Mouse (Mus musculus) spleen, adult 2 months (tissue): ENCODE measurements around the gene Gbgt1.

Experiments used
- CTCF ChIP-seq: fragments of 200-500 bp; IDR thresholded peaks from 2 replicates; pipeline ENCODE4 v1.5.1; 2011; ENCODE audit warnings: mild to moderate bottlenecking, inconsistent platforms; ENCODE audit not compliant: insufficient read depth, insufficient read length, insufficient replicate concordance; ENCODE audit errors: extremely low read depth
- POLR2A ChIP-seq: fragments of 200-500 bp; IDR thresholded peaks from 2 replicates; pipeline ENCODE4 v1.6.1; 2011; ENCODE audit warnings: low read depth, low read length, inconsistent platforms

GRCm38 (mm10) chr2:28506291-28506690, 9.6 kb downstream of the Gbgt1 start:
- TF ChIP-seq POLR2A, result no peak
- TF ChIP-seq CTCF, result no peak
